Mouse (Mus musculus) cortical plate, adult 2 months (tissue): ENCODE measurements around the gene Gm5447.

ENCODE experiments used
- CTCF ChIP-seq: fragments of 200-500 bp; IDR thresholded peaks from 2 replicates; pipeline ENCODE4 v1.5.1; 2011; ENCODE audit warnings: mild to moderate bottlenecking, control low read depth, low read length; ENCODE audit not compliant: insufficient read depth; ENCODE audit errors: extremely low read depth
- POLR2A ChIP-seq: fragments of 200-500 bp; IDR thresholded peaks from 2 replicates; pipeline ENCODE4 v1.6.1; 2011; ENCODE audit warnings: mild to moderate bottlenecking, low read length, control low read depth; ENCODE audit not compliant: insufficient read depth; ENCODE audit errors: extremely low read depth

- TF ChIP-seq POLR2A (no peak), CTCF (no peak)
These were observed 13.7 kb downstream of the Gm5447 start for GRCm38 (mm10) chr13:30987686-30988085.
